Mouse (Mus musculus) effector memory CD4-positive, alpha-beta T cell, adult 5 months (primary cell): ENCODE results near the gene Cir1. TPM values are rescaled to one million over a fixed set of nuclear protein-coding genes. Genes with fewer than 3 reads are reported as not detected.

Experiments
- polyA plus RNA-seq: library from polyadenylated mRNA; unstranded; fragments of 100-300 nt; shearing (Covaris generic); gene quantifications from one replicate; pipeline ENCODE4 v1.2.1, GENCODE M21; 2017

The Cir1 gene
- 36.9 TPM for polyA plus RNA-seq

DNA sequence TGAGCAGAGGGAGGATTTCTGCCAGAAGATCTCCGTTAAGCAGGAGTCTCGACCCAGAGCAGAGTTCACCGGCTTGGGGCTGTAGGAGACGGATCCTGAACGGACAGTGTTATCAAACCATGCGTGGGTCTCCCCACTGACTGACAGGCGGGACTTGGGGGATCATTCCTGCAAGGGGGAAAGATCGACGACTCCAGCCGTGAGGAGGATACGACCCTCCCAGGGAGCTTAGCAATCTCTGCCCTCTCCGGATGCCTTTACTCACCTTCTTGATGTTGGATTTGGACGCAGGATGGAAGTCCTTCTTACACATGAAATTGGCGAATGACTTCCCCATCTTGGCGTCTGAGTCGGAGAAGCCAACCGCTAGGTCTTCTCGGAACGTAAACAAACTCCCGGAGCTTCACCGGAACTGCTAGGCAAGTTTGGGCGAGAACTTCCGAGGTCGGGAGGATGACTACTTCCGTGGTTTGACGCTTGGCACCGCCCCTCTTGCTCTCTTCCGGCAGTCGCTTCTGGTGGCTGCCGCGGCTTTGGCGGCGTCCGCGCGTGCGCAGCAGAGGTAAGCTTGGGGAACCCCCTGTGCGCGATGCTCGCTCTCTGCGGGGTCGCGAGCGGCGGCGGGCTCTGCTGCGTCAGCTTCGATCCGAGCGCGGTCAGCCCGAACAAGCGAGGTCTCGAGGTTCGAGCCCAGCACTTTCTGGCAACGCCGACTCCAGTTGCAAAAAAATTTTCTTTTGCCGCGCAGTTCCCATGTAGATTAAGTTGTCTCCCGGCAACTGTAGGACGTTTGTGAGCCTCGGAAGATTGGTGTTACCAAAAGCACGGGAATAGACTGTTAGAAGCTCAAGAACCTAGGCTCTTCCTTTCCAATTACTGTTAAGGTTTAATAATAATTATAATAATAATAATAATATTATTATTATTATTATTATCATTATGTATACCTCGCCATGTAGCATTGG is at the start of gene Cir1, which contains the start of gene Scrn3:
Gene Cir1 (minus strand): TSS at position 550 of the 965 bp plus-strand sequence.
Gene Scrn3 (plus strand): TSS at position 450 of the 965 bp plus-strand sequence.

DNA sequence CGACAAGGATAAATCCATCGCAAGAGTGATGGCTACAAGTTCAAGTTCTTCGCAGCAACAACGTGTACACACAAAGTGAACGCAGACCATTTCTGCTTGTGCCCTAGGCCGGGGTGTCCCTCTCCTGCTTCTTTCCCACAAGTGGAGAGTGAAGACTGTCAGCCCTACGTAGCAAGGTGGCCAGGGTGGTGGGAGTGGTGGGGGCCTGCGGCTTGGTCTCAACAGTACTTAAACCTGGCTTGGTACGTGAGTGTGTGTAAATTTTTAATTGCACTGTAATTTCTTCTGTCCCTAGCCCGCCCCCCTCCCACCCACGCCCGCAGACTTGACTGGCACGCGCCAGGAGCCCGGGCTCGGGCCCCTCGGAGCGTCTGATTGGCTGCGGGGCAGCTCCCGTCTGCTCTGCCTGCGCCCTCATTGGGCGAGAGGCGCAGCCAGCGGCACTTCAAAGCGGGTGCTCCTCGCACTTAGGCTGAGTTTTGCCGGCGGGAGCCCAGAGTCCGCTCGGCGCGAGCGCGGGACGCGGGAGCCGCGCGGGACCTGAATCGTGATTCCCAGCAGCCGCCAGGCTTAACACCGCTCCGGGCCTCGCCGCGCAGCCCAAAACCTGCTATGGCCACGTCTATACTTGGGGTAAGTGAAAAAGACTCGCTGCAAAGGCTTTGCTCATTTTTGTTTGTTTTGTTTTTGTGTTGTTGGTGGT is 40.9 kb downstream of the Cir1 start, which contains the start of gene Sp9:
Gene Sp9 (plus strand): TSS at position 467 of the 703 bp plus-strand sequence.

Other genes with a start within 250 kb of the Cir1 start
- 39.1 TPM for gene Ola1, start 93.8 kb downstream of the Cir1 start, polyA plus RNA-seq
- not detected for gene Sp9, start 40.8 kb downstream of the Cir1 start, polyA plus RNA-seq
- 18.3 TPM for gene Scrn3, start 100 bp downstream of the Cir1 start, polyA plus RNA-seq
- gene Gpr155, start 73.9 kb upstream of the Cir1 start, polyA plus RNA-seq = 34.3 TPM
- gene Wipf1, start 217.0 kb upstream of the Cir1 start, polyA plus RNA-seq = 108 TPM